16 mouse cellular contexts compared by ENCODE assay signal in the genomic region with DNA sequence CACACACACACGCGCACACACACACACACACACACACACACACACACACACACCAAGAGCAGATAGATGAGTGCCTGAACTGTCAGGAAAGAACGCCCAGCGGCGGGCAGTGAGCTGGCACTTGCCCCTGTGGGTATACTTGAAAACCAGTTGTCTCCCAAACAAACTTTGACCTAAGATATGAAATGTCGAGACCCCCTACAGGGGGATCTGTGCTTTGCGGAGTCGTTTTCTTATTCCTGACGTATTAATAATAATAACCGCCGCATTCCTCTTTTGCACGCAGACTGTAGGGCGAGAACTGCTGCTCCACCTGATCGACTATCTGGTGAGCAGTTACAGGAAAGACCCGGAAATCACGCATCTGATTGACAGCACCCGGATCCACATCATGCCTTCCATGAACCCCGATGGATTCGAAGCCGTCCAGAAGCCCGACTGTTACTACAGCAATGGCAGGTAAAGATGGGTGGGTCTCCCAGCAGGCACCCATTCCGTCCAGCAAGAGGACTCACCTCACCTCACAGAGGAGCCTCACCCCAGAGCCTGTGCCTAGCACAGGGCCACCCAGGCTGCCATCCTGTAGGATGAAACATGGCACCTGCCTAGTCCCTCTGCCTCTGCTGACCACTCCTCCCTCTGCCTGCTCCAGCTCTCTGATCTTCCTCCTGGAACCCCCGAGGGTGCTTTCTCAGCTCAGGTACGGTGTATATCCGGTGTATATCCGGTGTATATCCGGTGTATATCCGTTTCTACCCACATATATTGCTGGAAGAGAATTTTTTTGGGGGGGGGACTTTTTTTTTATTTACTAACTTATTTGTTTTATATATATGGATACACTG.
"Had no signal": no experiment of that assay in that cellular context is flagged by ENCODE, and none has a peak within 500 bp of the region (broad histone marks: within the 10 kb centered on the region; RNA-seq: fewer than 3 reads in every experiment).

No protein-coding gene starts in this region.

- H3K27ac ChIP-seq: lung, embryonic 15.5 days; macrophage; midbrain, embryonic 15.5 days; neural tube, embryonic 12.5 days; stomach, embryonic 15.5 days had no signal

- ATAC-seq: liver, postnatal 0 days; lung, postnatal 0 days; midbrain, embryonic 15.5 days had no signal

- DNase-seq: liver, postnatal 0 days; lung, adult 2 months; lung, postnatal 14 days; lung, postnatal 36 days; right cerebral cortex, postnatal 14 days; thymus, adult 2 months; thymus, postnatal 25 days; thymus, postnatal 4 days had no signal

- H3K4me2 ChIP-seq: lung, embryonic 15.5 days; midbrain, embryonic 11.5 days; midbrain, embryonic 15.5 days; neural tube, embryonic 12.5 days; stomach, embryonic 15.5 days had no signal

- H3K4me1 ChIP-seq: megakaryocyte, embryonic 14.5 days; midbrain, embryonic 15.5 days had no signal

- H3K36me3 ChIP-seq: lung, embryonic 15.5 days; midbrain, embryonic 15.5 days; neural tube, embryonic 12.5 days; stomach, embryonic 15.5 days had no signal

- H3K27me3 ChIP-seq: lung, embryonic 15.5 days; midbrain, embryonic 15.5 days; neural tube, embryonic 12.5 days; stomach, embryonic 15.5 days had no signal

- H3K4me3 ChIP-seq: lung, embryonic 15.5 days; megakaryocyte, embryonic 14.5 days; midbrain, embryonic 15.5 days; neural tube, embryonic 12.5 days; stomach, embryonic 15.5 days had no signal

- H3K9me3 ChIP-seq: lung, embryonic 15.5 days; megakaryocyte, embryonic 14.5 days; midbrain, embryonic 15.5 days; neural tube, embryonic 12.5 days; stomach, embryonic 15.5 days had no signal

- H3K9ac ChIP-seq: liver, postnatal 0 days; lung, embryonic 15.5 days; midbrain, embryonic 15.5 days; neural tube, embryonic 12.5 days; stomach, embryonic 15.5 days had no signal
